Mouse (Mus musculus): ENCODE measurements around the gene Tra2b.
"Not testable (repeated sequence)": the region's sequence is repeated elsewhere in the genome, so short reads cannot be mapped to it uniquely, and the experiment has no call there.

Gene Tra2b

DNA sequence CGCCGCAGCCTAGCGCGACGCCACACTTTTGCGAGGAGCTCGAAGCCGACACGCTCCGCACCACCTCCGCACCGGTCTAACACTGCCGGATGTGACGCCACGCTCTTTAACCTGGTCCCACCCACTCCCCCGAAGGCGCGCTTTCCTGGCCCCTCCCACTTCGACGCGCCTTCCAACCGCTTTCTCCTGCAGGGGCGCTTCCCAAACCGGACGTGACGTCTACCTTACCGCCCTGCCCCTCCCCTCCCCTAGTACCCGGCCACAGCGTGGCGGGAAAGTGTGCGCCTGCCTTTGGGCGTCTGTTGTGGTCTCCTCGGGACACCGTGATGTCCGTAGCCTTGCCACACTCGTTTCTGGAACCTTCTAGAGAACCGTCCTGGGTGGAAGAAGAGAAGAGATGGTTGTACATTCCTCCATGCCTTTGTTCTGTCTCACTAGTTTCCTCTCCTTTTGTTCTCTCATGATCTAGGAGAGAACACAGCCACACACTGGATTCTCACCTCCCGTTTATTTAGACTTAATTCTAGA, at the start of gene Tra2b:
Tra2b (minus strand) TSS at position 157 of the 528 bp plus-strand sequence.
- DNase-seq (ENCODE audit: extremely low spot score, low read depth, low spot score) = peak; percentile 89

GRCm38 (mm10) chr16:22310649-22311048, 44.8 kb upstream of the Tra2b start:
- DNase-seq (ENCODE audit: extremely low spot score, low read depth, low spot score) = no peak

DNA sequence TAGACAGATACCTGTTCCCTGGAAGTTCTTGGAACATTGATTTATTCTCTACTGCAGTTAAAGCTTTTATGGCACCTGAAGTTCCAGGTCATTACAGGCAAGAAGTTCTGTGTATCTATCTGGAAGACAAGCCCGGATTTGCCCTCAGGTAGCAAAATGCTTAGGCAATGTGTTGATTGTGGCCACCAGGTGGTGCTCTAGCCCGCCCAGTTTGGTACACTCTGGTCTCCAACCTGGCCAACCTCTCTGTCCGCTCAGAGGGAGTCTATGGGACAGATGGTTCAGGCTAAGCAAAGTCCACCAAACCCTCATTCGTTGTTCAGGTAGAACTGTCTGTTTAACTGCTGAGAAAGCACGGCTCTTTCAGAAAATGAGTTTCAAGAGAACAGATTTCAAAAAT, 36.8 kb upstream of the Tra2b start:
- DNase-seq (ENCODE audit: extremely low spot score, low read depth, low spot score) = no peak

DNA sequence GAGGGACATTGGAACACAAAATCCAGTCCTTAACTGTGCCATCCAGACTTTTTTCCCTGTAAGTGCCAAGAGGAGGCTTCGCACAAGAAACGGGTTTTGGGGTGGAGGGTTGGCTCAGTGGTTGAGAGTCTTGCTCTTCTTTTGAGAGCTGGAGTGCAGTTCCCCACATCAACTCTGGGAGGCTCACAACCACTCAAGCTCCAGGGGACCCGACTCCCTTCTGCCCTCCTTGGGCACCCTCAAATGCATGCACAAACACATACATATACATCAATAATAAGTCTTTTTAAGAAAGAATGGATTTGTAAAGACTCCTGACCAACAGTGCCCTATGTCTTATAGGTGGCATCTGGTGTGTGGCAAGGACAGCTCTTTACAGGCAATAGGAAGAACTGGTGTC, 35.6 kb upstream of the Tra2b start:
- no peak for DNase-seq (ENCODE audit: extremely low spot score, low read depth, low spot score)

DNA sequence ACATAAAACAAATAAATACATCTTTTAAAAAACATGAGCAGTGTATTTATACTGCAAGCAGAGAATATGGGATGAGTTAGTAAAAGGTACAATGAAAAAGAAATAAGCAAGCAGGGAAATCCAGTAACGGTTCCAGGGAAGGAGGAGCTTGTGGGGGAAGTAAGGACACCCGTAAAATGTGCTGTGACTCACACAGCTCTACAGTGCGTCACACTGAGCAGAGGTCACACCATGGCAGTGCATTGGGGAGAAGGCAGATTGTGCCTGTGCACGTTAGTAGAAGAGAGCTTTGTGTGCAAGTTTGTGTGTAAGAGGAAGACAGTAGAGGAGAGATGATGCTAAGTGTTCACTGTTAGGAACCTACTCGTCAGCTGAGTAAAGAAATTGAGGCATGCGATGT, 31.1 kb upstream of the Tra2b start:
- no peak for DNase-seq (ENCODE audit: extremely low spot score, low read depth, low spot score)

DNA sequence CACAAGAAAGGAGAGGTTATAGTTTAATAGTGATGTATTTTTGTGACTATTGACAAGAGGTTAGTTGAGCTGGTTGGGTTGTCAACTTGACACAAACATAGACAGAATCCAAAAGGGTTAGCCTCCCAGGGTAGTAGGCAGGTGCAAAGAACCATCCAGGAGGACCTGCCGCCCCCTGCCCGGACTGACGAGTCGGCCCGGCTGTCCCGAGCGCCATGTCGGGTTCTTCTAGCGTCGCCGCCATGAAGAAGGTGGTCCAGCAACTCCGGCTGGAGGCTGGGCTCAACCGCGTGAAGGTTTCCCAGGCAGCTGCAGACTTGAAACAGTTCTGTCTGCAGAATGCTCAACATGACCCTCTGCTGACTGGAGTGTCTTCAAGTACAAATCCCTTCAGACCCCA, 29.0 kb upstream of the Tra2b start:
- DNase-seq (ENCODE audit: extremely low spot score, low read depth, low spot score) = not testable (repeated sequence)

- no peak for DNase-seq (ENCODE audit: extremely low spot score, low read depth, low spot score)
These were observed 27.8 kb upstream of the Tra2b start for GRCm38 (mm10) chr16:22293600-22293999.

DNA sequence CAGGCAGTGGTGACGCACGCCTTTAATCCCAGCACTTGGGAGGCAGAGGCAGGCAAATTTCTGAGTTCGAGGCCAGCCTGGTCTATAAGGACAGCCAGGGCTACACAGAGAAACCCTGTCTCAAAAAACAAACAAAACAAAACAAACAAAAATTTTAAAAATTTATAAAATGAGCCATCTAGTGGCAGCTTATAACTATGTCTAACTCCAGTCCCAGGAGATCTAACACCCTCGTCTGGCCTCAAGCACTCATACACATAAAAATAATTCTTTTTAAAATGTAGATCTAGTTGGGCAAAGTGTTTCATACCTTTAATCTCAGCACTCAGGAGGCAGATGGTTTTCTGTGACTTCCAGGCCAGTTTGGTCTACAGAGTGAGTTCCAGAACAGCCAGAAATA, 26.6 kb upstream of the Tra2b start:
- no peak for DNase-seq (ENCODE audit: extremely low spot score, low read depth, low spot score)

DNA sequence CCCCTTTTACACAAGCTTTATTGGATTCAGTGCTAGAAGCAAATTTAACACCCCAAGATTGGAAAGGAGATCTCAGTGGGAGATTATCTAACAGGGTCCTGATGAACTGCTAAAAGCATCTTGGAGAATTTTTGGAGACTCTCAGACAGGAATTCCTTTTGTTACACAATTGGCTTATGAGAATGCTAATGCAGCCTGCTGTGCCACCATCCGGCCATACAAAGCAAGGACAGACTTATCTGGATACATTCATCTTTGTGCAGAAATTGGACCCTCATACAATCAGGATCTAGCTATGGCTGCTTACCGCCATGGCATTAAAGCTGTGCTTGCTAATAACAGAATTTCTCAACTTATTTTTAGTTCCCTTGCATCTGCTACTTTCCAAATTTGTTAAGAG, 23.8 kb upstream of the Tra2b start:
- DNase-seq (ENCODE audit: extremely low spot score, low read depth, low spot score) = no peak

- DNase-seq (ENCODE audit: extremely low spot score, low read depth, low spot score) = no peak
These were observed 21.2 kb upstream of the Tra2b start for GRCm38 (mm10) chr16:22286996-22287395.

DNA sequence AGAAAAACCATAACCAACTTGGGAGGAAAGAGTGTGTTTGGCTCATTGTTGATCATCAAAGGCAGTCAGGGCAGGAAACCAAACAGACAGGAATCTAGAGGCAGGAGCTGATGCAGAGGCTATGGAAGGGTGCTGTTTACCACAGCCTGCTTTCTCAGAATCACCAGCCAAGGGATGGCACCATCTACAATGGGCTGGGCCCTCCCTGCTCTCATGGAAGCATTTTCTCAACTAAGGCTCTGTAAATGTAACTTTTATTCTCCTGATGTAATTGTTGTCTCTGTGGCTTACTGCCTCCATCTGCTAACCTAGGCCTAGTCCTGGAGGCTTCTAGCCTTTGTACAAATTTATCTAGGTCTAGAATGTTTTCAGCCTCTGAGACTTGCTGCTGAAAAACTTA, 10.7 kb upstream of the Tra2b start:
- no peak for DNase-seq (ENCODE audit: extremely low spot score, low read depth, low spot score)

- no peak for DNase-seq (ENCODE audit: extremely low spot score, low read depth, low spot score)
These were observed 9.3 kb upstream of the Tra2b start for GRCm38 (mm10) chr16:22275142-22275541.

DNA sequence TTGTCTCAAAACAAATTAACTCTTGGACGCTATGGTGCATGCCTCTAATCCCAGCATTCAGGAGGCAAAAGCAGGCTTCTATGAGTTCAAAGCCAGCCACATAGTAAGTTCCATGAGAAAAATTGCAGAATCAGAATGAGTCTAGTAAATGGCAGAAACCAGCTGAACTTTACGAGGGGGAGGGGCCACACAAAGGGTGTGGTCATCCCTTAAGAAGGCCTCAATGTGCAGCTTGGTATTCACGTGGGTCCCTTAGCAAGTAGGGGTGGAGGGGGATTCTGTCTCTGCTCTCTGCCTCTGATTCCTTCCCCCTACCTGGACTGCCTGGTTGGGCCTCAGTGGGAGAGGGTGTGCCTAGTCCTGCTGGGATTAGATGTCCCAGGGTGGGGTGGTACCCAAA, 4.7 kb upstream of the Tra2b start:
- no peak for DNase-seq (ENCODE audit: extremely low spot score, low read depth, low spot score)

DNA sequence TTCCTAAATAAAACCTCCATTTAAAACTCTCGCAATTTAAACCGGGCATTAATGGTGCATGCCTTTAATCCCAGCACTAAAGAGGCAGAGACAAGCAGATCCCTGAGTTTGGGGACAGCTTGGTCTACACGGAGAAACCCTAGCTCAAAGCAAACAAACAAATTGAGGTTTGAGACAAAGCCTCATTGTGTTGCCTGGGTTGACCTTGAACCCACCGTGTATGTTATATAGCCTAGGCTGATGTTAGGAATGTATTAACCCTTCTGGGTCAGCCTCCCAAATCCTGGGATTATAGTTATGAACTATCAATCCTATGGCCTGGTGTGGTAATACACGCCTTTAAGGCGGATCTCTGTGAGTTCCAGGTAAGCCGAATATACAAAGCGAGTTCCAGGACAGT, 579 bp upstream of the Tra2b start:
- DNase-seq (ENCODE audit: extremely low spot score, low read depth, low spot score) = no peak

GRCm38 (mm10) chr16:22264962-22265848, 600 bp downstream of the Tra2b start:
- DNase-seq (ENCODE audit: extremely low spot score, low read depth, low spot score) = no peak

DNA sequence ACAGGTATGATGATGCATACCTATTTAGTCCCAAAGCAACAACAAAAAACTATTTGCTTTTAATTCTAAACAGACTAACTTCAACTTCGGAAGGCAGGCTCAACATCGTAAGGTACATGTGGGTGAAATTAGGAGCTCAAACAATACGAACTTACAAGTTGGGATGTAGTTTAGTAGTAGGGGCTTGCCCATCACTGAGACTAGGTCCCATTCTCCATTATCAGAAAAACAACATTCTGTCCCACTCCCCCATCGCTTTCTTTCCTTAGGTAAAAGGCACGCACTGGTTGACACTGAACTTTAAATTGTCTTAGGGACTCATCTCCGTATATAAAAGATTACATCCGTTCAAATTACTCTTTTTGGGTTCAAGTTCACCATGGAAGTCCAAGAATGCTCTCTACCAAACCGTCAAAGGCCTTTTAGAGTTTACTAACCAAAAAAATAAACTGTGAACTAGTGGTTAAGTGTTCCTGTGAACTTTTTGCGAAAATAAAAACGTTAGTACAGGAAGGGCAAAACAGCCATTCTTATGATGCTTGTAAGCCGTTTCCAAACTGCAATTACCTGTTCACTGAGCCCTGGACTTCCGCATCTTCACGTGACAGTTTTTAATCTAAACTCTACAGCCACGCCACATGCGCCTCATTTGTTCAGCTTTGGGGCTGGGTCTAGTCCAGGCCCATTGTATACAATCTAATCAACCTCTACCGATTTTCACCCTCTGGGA, 1.4 kb downstream of the Tra2b start:
- DNase-seq (ENCODE audit: extremely low spot score, low read depth, low spot score) = no peak

- no peak for DNase-seq (ENCODE audit: extremely low spot score, low read depth, low spot score)
These were observed 2.7 kb downstream of the Tra2b start for GRCm38 (mm10) chr16:22263124-22263523.

GRCm38 (mm10) chr16:22261563-22261962, 4.2 kb downstream of the Tra2b start:
- no peak for DNase-seq (ENCODE audit: extremely low spot score, low read depth, low spot score)

GRCm38 (mm10) chr16:22260423-22261143, 5.2 kb downstream of the Tra2b start:
- no peak for DNase-seq (ENCODE audit: extremely low spot score, low read depth, low spot score)

GRCm38 (mm10) chr16:22252255-22252654, 13.6 kb downstream of the Tra2b start:
- not testable (repeated sequence) for DNase-seq (ENCODE audit: extremely low spot score, low read depth, low spot score)

DNA sequence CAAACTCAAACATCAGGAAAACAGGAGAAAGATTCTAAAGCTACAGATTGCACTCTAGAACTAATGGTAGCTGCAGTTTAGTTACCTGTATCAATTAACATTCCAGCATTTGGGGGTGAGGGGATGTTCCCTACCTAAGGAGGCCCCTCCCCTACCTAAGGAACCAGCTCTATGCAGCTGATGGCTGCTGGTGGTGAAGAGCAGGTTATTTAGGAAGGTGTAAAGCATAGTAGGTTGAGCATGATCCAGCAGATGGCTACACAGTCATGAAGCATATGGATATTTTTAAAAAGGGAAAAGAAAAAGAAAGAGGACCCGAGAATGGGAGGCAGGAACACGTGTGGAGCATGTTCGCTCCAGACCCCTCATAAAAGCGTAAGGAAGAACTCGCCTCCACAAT, 15.5 kb downstream of the Tra2b start:
- DNase-seq (ENCODE audit: extremely low spot score, low read depth, low spot score) = no peak

Measured in hindlimb bud, embryonic 11.5 days (tissue).